Mouse (Mus musculus): ENCODE measurements around the gene Gm28053.

DNA sequence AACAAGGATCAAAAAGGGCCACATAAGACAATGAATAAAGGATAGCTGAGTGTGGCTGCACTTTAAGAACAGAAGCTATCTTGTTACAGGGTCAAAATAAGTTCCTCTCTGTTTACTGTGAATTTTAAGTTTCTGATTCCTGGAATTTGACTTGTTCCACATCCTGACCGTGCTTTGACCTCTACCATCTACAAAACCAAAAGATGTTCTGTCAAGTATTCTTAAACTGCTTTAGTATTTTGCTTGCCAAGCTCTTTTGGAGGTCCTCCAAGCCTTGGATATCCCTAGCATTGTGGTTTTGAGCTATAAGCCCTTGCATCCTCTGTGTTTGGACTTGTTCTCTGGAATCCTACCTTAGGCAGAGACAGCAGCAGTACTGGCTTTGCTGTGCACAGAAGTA, 66.8 kb downstream of the Gm28053 start:
- TF ChIP-seq FLI1 (IDR thresholded peaks at IDR 0.05; ENCODE audit: low read length) = no peak
- no peak for TF ChIP-seq GATA1 (IDR thresholded peaks at IDR 0.05; ENCODE audit: borderline replicate concordance, low read length)
